Mouse (Mus musculus) olfactory bulb, adult 2 months (tissue): Measurements from ENCODE around the gene Gfra1.

Source experiments
- CTCF ChIP-seq: fragments of 200-500 bp; IDR thresholded peaks from 2 replicates; pipeline ENCODE4 v1.5.1; 2012; ENCODE audit warnings: low read depth, mild to moderate bottlenecking, low read length, moderate library complexity; ENCODE audit not compliant: insufficient read depth
- POLR2A ChIP-seq: fragments of 200-500 bp; IDR thresholded peaks from 2 replicates; pipeline ENCODE4 v1.6.1; 2012; ENCODE audit warnings: mild to moderate bottlenecking, low read depth, low read length, moderate library complexity; ENCODE audit not compliant: insufficient read depth

DNA sequence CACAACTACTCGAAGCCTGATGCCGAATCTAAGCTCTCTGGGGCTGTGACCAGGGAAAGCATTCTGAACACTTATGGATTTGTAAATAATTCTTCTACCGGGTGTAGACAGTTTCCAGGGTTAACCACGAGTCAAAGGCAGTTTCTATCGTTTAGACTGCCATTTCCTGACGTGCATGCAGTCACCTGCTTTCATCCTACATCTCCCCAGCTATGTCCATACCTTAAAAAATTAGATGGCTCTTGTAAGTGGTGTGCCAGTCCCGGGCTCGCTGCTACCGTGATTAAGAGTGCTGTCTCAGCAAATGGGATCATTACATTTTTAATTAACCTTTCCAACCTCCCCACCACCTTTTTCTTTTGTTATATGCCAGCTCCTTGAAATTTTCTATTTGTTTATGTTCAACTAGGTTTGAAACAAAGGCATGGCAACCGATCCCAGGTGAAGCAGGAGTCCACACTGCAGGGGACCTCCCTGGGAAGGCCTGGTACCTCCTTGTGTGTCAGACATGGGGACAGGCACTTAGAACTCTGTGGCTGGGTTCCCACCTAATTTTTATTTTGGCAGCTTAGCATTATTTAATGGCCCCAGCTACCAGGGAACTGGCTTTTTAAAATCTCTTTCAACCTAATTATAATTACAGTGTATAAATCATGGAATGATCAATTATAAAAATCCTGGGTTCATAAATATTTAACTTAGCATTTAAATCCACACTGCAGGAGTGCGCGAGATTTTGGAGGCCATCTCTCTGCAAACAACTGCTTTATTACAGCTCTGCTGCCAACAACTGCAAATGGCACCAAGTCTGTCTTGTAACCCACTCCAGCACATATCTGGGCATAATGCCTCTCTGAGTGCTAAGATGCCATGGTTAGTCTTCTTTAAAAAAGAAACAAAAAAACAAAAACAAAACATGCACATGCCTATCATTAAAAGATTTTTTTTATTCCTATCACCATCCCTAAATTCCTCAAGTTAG, 145.1 kb downstream of the Gfra1 start:
- TF ChIP-seq POLR2A (no peak), CTCF (no peak)
